Mouse (Mus musculus): ENCODE measurements at regions not wholly inside any gene's neighbourhood (a gene's known extent, or its start where the extent isn't known, plus 50 kb on each side); places are given as distances from the start of the nearest gene placed in this dataset.
A peak's percentile ranks its signal among the peaks of the same experiment; 100 is the strongest.
"Not testable (repeated sequence)": the region's sequence is repeated elsewhere in the genome, so short reads cannot be mapped to it uniquely, and the experiment has no call there.

- no peak for DNase-seq (ENCODE audit: low spot score)
Measured at GRCm38 (mm10) chr8:90056331-90056730, 291.8 kb downstream of the Tox3 start.

GRCm38 (mm10) chr8:90046779-90047178, 301.4 kb downstream of the Tox3 start:
- no peak for DNase-seq (ENCODE audit: low spot score)

- DNase-seq (ENCODE audit: low spot score): no peak
Measured at GRCm38 (mm10) chr8:90036436-90036835, 311.7 kb downstream of the Tox3 start.

GRCm38 (mm10) chr8:90032572-90032971, 315.6 kb downstream of the Tox3 start:
- no peak for DNase-seq (ENCODE audit: low spot score)

GRCm38 (mm10) chr8:90031220-90031619, 316.9 kb downstream of the Tox3 start:
- peak; percentile 84 for DNase-seq (ENCODE audit: low spot score)

- not testable (repeated sequence) for DNase-seq (ENCODE audit: low spot score)
Measured at GRCm38 (mm10) chr8:90017958-90018357, 330.2 kb downstream of the Tox3 start.

- no peak for DNase-seq (ENCODE audit: low spot score)
Measured at GRCm38 (mm10) chr8:90013755-90014154, 334.4 kb downstream of the Tox3 start.

- DNase-seq (ENCODE audit: low spot score): no peak
Measured at GRCm38 (mm10) chr8:90011682-90012409, 336.3 kb downstream of the Tox3 start.

GRCm38 (mm10) chr8:90009431-90009830, 338.7 kb downstream of the Tox3 start:
- DNase-seq (ENCODE audit: low spot score): no peak

- peak; percentile 96 for DNase-seq (ENCODE audit: low spot score)
Measured at GRCm38 (mm10) chr8:90000899-90001640, 347.1 kb downstream of the Tox3 start.

GRCm38 (mm10) chr8:89993743-89994142, 354.4 kb downstream of the Tox3 start:
- no peak for DNase-seq (ENCODE audit: low spot score)

- no peak for DNase-seq (ENCODE audit: low spot score)
Measured at GRCm38 (mm10) chr8:89983859-89984258, 364.3 kb downstream of the Tox3 start.

GRCm38 (mm10) chr8:89982551-89982950, 365.6 kb downstream of the Tox3 start:
- no peak for DNase-seq (ENCODE audit: low spot score)

GRCm38 (mm10) chr8:89981320-89981719, 366.8 kb downstream of the Tox3 start:
- no peak for DNase-seq (ENCODE audit: low spot score)

GRCm38 (mm10) chr8:89980441-89980840, 367.7 kb downstream of the Tox3 start:
- DNase-seq (ENCODE audit: low spot score): no peak

GRCm38 (mm10) chr8:89962799-89963198, 385.3 kb downstream of the Tox3 start:
- DNase-seq (ENCODE audit: low spot score): no peak

- DNase-seq (ENCODE audit: low spot score): no peak
Measured at GRCm38 (mm10) chr8:89957486-89957885, 390.7 kb downstream of the Tox3 start.

GRCm38 (mm10) chr8:89956482-89957020, 391.6 kb downstream of the Tox3 start:
- DNase-seq (ENCODE audit: low spot score): no peak

GRCm38 (mm10) chr8:89938836-89939235, 409.3 kb downstream of the Tox3 start:
- no peak for DNase-seq (ENCODE audit: low spot score)

- no peak for DNase-seq (ENCODE audit: low spot score)
Measured at GRCm38 (mm10) chr8:89934521-89934920, 413.6 kb downstream of the Tox3 start.

- peak; percentile 3 for DNase-seq (ENCODE audit: low spot score)
Measured at GRCm38 (mm10) chr8:89926666-89927232, 421.4 kb downstream of the Tox3 start.

- DNase-seq (ENCODE audit: low spot score): not testable (repeated sequence)
Measured at GRCm38 (mm10) chr8:89924697-89925096, 423.4 kb downstream of the Tox3 start.

- no peak for DNase-seq (ENCODE audit: low spot score)
Measured at GRCm38 (mm10) chr8:89914076-89914475, 434.1 kb downstream of the Tox3 start.
